ENCODE assay signal across 8 mouse cellular contexts in the genomic region with DNA sequence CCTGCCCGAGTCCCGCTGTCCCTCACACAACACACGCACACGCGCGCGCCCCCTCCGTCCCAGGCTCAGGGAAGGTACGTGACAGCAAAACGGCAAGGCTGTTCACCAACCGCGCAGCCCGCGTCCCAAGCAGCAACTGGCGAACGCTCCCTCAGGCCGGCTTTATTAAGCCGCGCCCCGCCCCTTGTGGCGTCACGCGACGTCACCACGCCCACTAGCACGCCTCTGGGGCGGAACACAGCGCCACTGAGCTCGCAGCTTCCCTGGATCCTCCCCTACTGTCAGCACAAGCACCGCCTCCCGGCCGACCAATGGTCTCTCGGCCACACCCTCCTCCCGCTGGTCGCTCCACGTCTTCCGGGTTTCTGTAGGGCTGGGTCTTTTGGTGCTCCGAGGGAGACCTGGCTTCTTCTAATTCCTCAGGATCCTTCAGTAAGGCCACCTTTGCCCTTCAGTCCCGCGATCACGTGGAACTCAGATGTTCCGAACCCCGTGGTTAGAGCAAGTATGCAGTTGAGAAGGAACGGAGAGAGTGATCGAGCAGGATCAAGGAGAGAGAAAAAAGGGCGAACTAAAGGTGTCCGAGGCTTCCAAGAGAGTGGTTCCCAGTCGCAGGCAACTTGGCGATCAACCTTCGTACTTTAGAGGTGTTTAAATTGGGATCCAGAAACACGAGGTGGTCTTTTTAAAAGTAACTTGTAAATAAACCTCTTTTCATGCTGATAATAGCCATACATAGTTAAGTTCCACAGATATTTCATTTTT. TPM values are rescaled to one million over a fixed set of nuclear protein-coding genes. Genes with fewer than 3 reads are reported as not detected.
A peak's percentile ranks its signal among the peaks of the same experiment; 100 is the strongest.
DNase-seq lines count a peak whose midpoint lies in the region; ATAC-seq and TF ChIP-seq lines count a peak whose summit lies in the region.

Gene Nabp1 (minus strand): TSS at position 164 of the 765 bp plus-strand sequence.

- peak; percentile 100 for TF ChIP-seq POLR2A in lung, adult 2 months (IDR thresholded peaks at IDR 0.05; ENCODE audit: borderline replicate concordance, extremely low read depth, low read depth, low read length)

- peak within 1 kb of the TSS; percentile 82 to 85 for H3K4me3 ChIP-seq in ES-E14 (ENCODE audit: insufficient read depth in 1 of 2, low read depth in 1 of 2, low read length in 2 of 2, poor library complexity in 1 of 2, severe bottlenecking in 1 of 2)
- H3K4me3 ChIP-seq in forebrain, embryonic 15.5 days: peak within 1 kb of the TSS; percentile 56
- H3K4me3 ChIP-seq in lung, adult 2 months (replicated peaks; ENCODE audit: extremely low read depth, low read depth, low read length): peak within 1 kb of the TSS; percentile 96

- peaks cover 3 to 9% of the 10 kb centered on the region in 2 experiments; a peak in 3 of 4 replicates for H3K4me1 ChIP-seq in ES-E14 (ENCODE audit: control insufficient read depth in 2 of 2, insufficient read depth in 2 of 2, low read length in 2 of 2, poor library complexity in 1 of 2)
- peaks cover 9% of the 10 kb centered on the region for H3K4me1 ChIP-seq in forebrain, embryonic 15.5 days
- no peaks in the 10 kb centered on the region; the same call in 1 of the 2 replicates for H3K4me1 ChIP-seq in lung, adult 2 months (ENCODE audit: control insufficient read depth, insufficient read depth, low read length)

- intact Hi-C loops in heart, postnatal 25 days (cut with DNase I): loop anchor here (10.0 kb wide), 1 partner anchor 56 kb away; no protein-coding TSS in a partner anchor

- peaks cover 2% of the 10 kb centered on the region; the same call in 1 of the 2 replicates for H3K36me3 ChIP-seq in ES-E14 (ENCODE audit: control insufficient read depth, insufficient read depth, low read length, poor library complexity, severe bottlenecking)
- no peaks in the 10 kb centered on the region for H3K36me3 ChIP-seq in forebrain, embryonic 15.5 days

- in situ Hi-C loops in ES-E14 (cut with MboI; ENCODE audit: low sequenced_read_pairs in 2 of 2, unreplicated experiment in 2 of 2): no loop called here

- H3K9ac ChIP-seq in ES-E14 (ENCODE audit: insufficient read depth, low read depth, low read length, poor library complexity, severe bottlenecking): peak within 1 kb of the TSS; percentile 84
- H3K9ac ChIP-seq in forebrain, embryonic 15.5 days (replicated peaks): peak within 1 kb of the TSS; percentile 76

- H3K4me2 ChIP-seq in forebrain, embryonic 15.5 days (replicated peaks): peak within 1 kb of the TSS; percentile 99

- no peak for TF ChIP-seq CTCF in lung, adult 2 months (IDR thresholded peaks at IDR 0.05; ENCODE audit: insufficient read depth, low read length)

- 1% methylated on average over 48 of the region's 51 CpGs for whole genome bisulfite sequencing in forebrain, embryonic 15.5 days
- WGBS in lung, adult 2 months: under 1% methylated on average over 51 of the region's 51 CpGs

- peak; percentile 100 for ATAC-seq in forebrain, embryonic 15.5 days (replicated peaks)
- ATAC-seq in neutrophil, adult 5-6 weeks (ENCODE audit: extremely low read depth, insufficient number of reproducible peaks, low FRiP score, poor library complexity, severe bottlenecking): peak; percentile 92

- H3K27me3 ChIP-seq in forebrain, embryonic 15.5 days: no peaks in the 10 kb centered on the region

- H3K9me3 ChIP-seq in ES-E14 (ENCODE audit: control insufficient read depth, insufficient read depth, low read depth, low read length): no peaks in the 10 kb centered on the region
- no peaks in the 10 kb centered on the region for H3K9me3 ChIP-seq in forebrain, embryonic 15.5 days

- H3K27ac ChIP-seq in ES-E14 (ENCODE audit: insufficient read depth, low read depth, low read length, poor library complexity, severe bottlenecking): peak within 1 kb of the TSS; percentile 90
- peak within 1 kb of the TSS; percentile 81 for H3K27ac ChIP-seq in forebrain, embryonic 15.5 days (replicated peaks)

- DNase-seq in ES-E14 (ENCODE audit: low read depth, low spot score): peak; percentile 98
- DNase-seq in cerebellum, adult 11-12 months: peak; percentile 99
- DNase-seq in heart, postnatal 25 days (ENCODE audit: low spot score): peak; percentile 98
- peak; percentile 99 for DNase-seq in layer of hippocampus, adult 18-20 months (ENCODE audit: low spot score in 2 of 2)
- DNase-seq in lung, adult 2 months: peak; percentile 100
- DNase-seq in thymus, adult 18-20 months: peak; percentile 98 to 99

TF ChIP-seq in ES-E14, 5 proteins besides CTCF, POLR2A, EP300 and RAD21:
- TF ChIP-seq HCFC1 (IDR thresholded peaks at IDR 0.05; ENCODE audit: borderline replicate concordance, insufficient read depth, low read length) (0 out of 2 replicates have a peak, but pooled peaks have one; percentile 13), CHD2 (IDR thresholded peaks at IDR 0.05; ENCODE audit: low read depth, low read length) (0 out of 2 replicates have a peak, but pooled peaks have one; percentile 11), ZNF384 (IDR thresholded peaks at IDR 0.05; ENCODE audit: low read depth, low read length) (no peak)

RNA-seq across cellular contexts. Expression of gene Nabp1, which starts in this region (rescaled TPM):
- 44.8 and 64.9 TPM in 2 replicates for total RNA-seq in ES-E14 (2012; rRNA removed)
- 9.3 and 9.7 TPM in 2 replicates for polyA plus RNA-seq in forebrain, embryonic 15.5 days (2015; fragmentation: Nextera tagmentation; extraction: Ambion mirVana)
- total RNA-seq in heart, postnatal 25 days (2021): 10 to 100 TPM; 33.6 to 37.4 TPM
- total RNA-seq in layer of hippocampus, adult 18-20 months (2021): 10 to 100 TPM; 17.6 to 20.0 TPM
- polyA plus RNA-seq in lung, adult 2 months (2012; rRNA removed): 12.5 and 15.9 TPM in 2 replicates
- 264 and 309 TPM in 2 replicates for total RNA-seq in neutrophil, adult 5-6 weeks (2017)

Comparison
In these comparisons a context has a peak if more than half of its experiments do, and no peak if none do; other contexts are left out.
1. Peak in every context shown above with its lines: DNase-seq, ATAC-seq, H3K4me3 ChIP-seq and H3K27ac ChIP-seq.